Mouse (Mus musculus): Measurements from ENCODE around the gene Slc44a5. TPM values are rescaled to one million over a fixed set of nuclear protein-coding genes. Genes with fewer than 3 reads are reported as not detected.

The Slc44a5 gene
- polyA plus RNA-seq, 1 experiment from 2014 or later: 1.1 TPM

DNA sequence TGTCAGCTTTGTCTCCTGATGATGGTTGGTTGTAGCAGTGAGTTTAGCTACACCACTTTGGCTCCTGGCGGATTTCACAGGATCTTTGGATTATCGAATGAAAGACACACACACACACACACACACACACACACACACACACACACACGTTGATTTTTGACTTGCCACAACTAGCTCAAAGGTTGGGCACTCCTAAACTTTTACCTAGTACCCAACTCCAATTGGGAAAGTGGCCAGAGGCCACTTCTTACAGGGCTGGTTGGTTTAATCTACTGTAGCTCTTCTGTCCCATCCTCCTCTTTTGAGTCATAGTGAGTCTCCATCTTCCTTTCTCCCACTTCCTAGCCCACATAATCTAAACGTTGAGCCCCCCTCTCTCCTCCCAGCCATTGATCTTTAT lies 26.0 kb upstream of the Slc44a5 start:
- Histone ChIP-seq H3K27ac (no peak overlapping the region), H3K36me3 (no peaks in the 10 kb centered on the region), H3K4me1 (peaks cover 15% of the 10 kb centered on the region), H3K27me3 (ENCODE audit: insufficient read depth, poor library complexity, severe bottlenecking) (no peaks in the 10 kb centered on the region), H3K4me3 (no peak overlapping the region), H3K9me3 (no peaks in the 10 kb centered on the region)
- no peak for DNase-seq (ENCODE audit: low spot score)
- WGBS: 72% methylated on average over 4 of the region's 4 CpGs

DNA sequence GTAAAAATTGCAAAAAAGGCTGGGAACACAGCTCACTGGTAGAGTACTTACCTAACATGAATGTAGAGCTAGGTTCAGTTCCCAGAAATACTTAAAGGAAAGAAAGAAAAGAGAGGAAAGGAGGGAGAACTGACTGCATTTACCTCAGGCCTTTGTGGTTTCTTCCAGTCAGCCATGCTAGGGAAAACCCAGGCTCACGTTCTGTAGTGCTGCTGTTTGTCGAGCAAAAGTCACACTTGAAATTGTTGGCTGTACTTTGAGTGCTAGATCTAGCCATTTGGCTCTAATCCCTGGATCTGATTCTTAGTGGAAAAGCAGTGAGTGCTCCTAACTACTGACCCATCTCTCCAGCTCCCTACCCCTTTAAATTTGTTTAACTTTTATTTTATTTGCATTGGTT lies 25.1 kb upstream of the Slc44a5 start:
- H3K27ac ChIP-seq: no peak overlapping the region
- H3K4me1 ChIP-seq: peaks cover 8% of the 10 kb centered on the region
- no peaks in the 10 kb centered on the region for H3K9me3 ChIP-seq
- WGBS: 69% methylated on average over 2 of the region's 2 CpGs
- H3K4me3 ChIP-seq: no peak overlapping the region
- no peak for DNase-seq (ENCODE audit: low spot score)
- no peaks in the 10 kb centered on the region for H3K36me3 ChIP-seq
- H3K27me3 ChIP-seq (ENCODE audit: insufficient read depth, poor library complexity, severe bottlenecking): no peaks in the 10 kb centered on the region

DNA sequence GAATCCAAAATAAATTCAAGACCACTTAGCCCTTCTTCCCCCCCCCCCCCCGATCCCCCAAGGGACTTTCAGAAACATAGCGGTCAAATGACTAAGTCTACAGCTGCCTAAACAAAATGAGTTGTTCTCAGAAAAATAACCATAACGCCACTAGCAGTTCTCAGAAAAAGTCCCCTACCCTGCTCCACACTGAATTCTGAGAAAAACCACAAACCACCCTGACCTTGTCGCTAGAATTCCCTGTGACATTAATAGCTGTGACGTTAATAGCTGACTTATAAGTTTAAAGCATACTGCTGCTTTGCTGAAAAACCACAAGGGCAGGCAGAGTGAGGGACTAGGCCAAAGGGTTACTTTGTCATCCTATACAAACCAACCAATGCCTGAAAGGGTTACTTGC lies 15.3 kb upstream of the Slc44a5 start:
- 86% methylated on average over 5 of the region's 5 CpGs for WGBS
- H3K4me3 ChIP-seq: no peak overlapping the region
- no peaks in the 10 kb centered on the region for H3K4me1 ChIP-seq
- H3K27ac ChIP-seq: no peak overlapping the region
- H3K27me3 ChIP-seq (ENCODE audit: insufficient read depth, poor library complexity, severe bottlenecking): peaks cover 4% of the 10 kb centered on the region; the same call in 1 of the 2 replicates
- no peaks in the 10 kb centered on the region for H3K9me3 ChIP-seq
- no peak for DNase-seq (ENCODE audit: low spot score)
- H3K36me3 ChIP-seq: no peaks in the 10 kb centered on the region

DNA sequence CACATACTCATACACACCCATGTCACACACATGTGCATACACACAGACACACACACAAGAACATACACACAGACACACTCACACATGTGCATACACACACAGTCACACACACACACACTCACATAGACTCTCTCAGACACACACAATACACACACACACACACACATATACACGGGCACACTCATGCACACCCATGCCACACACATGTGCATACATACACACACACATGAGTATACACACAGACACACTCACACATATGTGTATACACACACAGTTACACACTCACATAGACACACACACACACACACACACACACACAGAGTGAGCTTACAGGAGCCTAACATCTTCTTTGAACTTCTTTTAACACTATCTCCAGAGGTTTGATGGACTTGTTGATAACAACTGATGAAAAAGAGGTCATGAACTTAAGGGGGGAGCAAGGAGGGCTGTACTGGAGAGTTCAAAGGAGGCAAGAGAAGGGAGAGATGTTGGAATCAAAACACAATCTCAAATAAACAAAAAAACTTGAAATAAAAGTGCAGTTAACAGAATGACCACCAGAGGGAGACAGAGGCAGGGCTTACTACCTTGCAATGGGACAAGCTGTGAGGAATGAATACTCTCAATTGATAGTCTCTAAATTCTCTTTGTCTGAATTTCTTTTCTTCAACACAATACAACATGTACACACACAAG lies 14.1 kb upstream of the Slc44a5 start:
- no peak for DNase-seq (ENCODE audit: low spot score)
- no peaks in the 10 kb centered on the region for H3K36me3 ChIP-seq
- WGBS: 100% methylated on average over 1 of the region's 1 CpGs
- no peak overlapping the region for H3K4me3 ChIP-seq
- H3K27ac ChIP-seq: no peak overlapping the region
- H3K4me1 ChIP-seq: no peaks in the 10 kb centered on the region
- peaks cover 4% of the 10 kb centered on the region; the same call in 1 of the 2 replicates for H3K27me3 ChIP-seq (ENCODE audit: insufficient read depth, poor library complexity, severe bottlenecking)
- no peaks in the 10 kb centered on the region for H3K9me3 ChIP-seq

DNA sequence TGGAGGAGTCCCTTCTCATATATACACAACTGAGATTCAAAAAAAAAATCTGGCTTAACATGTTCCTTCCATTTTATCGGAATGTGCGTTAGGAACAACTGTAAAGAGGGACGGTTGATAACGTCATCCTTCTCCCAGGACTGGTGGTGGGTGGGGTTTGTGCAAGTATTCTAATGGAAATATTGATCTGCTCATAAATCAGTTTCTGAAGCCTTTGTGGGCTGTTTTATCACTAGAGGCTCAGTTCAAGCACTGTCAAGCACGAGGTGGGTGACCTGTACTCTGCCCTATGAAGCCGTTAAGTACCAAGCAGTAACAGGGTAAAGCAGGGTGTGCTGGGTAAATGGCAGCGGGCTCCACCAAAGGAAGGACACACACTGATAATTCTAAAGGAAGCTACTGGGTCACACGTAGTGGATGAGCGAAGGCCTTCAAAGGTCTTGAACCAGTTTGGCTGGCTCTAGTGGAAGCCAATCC lies 13.5 kb upstream of the Slc44a5 start:
- DNase-seq (ENCODE audit: low spot score): no peak
- Histone ChIP-seq H3K27ac (no peak overlapping the region), H3K4me1 (no peaks in the 10 kb centered on the region), H3K27me3 (ENCODE audit: insufficient read depth, poor library complexity, severe bottlenecking) (no peaks in the 10 kb centered on the region), H3K9me3 (no peaks in the 10 kb centered on the region), H3K4me3 (no peak overlapping the region), H3K36me3 (no peaks in the 10 kb centered on the region)
- 77% methylated on average over 9 of the region's 9 CpGs for WGBS

DNA sequence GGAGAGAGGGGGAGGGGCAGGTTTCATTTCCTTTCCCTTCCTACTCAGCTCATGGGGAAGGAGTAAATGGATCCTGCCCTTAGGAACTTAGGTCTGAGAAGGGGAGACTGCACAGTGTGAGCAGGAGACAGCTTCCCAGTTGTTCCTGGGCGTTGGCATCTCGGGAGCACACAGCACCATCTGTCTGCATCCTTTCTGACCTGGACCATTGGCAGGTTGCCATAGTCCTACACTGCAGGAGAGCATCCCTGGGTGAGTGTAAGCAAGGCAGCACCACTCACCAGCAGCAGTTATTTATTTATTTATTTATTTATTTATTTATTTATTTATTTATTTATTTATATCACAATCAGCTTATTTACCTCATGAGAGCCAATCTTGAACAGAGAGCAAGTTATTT lies 12.4 kb upstream of the Slc44a5 start:
- Histone ChIP-seq H3K4me3 (no peak overlapping the region), H3K9me3 (no peaks in the 10 kb centered on the region), H3K36me3 (no peaks in the 10 kb centered on the region), H3K4me1 (no peaks in the 10 kb centered on the region), H3K27ac (no peak overlapping the region), H3K27me3 (ENCODE audit: insufficient read depth, poor library complexity, severe bottlenecking) (no peaks in the 10 kb centered on the region)
- WGBS: 82% methylated on average over 2 of the region's 2 CpGs
- no peak for DNase-seq (ENCODE audit: low spot score)

DNA sequence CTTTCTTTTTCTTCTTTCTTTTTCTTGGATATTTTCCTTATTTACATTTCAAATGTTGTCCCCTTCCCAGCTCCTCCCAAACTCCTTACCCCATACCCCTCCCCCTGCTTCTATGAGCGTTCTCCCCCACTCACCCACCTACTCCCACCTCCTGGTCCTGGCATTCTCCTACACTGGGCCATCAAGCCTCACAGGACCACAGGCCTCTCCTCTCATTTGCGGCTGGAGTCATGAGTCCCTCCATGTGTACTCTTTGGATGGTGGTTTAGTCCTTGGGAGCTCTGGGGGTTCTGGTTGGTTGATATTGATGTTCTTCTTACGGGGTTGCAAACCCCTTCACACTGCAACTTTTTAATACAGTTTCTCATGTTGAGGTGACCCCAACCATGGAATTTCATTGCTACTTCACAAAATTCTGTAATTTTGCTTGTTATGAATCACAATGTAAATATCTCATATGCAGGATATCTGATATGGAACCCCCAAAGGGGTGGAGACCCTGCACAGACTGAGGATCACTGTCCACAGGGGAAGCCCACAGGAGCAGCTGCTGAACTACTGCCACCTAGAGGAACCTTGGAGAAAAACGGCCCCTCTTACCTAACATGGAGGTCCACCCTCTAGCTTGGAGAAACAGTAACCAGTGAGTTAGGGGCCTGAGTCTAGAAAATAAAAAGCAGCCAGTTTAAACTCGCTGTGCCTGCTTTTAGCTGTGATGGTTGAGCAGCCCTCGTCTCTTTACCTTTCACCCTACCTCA lies 11.4 kb upstream of the Slc44a5 start:
- Histone ChIP-seq H3K4me3 (no peak overlapping the region), H3K27me3 (ENCODE audit: insufficient read depth, poor library complexity, severe bottlenecking) (no peaks in the 10 kb centered on the region), H3K9me3 (no peaks in the 10 kb centered on the region), H3K27ac (no peak overlapping the region), H3K4me1 (no peaks in the 10 kb centered on the region), H3K36me3 (no peaks in the 10 kb centered on the region)
- DNase-seq (ENCODE audit: low spot score): no peak
- 72% methylated on average over 6 of the region's 6 CpGs for WGBS

DNA sequence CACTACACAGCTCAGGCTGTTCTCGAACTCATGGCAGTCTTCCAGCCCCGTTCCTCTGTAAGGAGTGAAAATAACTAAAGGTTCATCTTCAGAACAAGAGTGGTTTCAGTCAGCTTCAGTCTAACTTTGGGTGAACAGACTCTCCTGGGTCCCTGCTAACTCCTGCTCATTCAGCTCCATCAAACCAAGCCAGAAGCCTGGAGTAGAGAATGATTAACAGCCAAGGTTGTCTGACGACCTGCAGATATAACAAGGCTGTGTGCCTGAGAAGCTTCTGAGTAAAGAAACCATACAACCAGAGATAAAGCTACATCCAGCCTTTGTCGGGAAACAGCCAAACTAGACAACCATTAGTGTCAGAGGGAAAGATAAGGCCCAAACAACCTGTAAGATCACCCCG lies 5.8 kb upstream of the Slc44a5 start:
- H3K27ac ChIP-seq: no peak overlapping the region
- H3K36me3 ChIP-seq: no peaks in the 10 kb centered on the region
- no peaks in the 10 kb centered on the region for H3K9me3 ChIP-seq
- DNase-seq (ENCODE audit: low spot score): no peak
- no peaks in the 10 kb centered on the region for H3K4me1 ChIP-seq
- peaks cover 15% of the 10 kb centered on the region for H3K27me3 ChIP-seq (ENCODE audit: insufficient read depth, poor library complexity, severe bottlenecking)
- 67% methylated on average over 5 of the region's 5 CpGs for WGBS
- no peak overlapping the region for H3K4me3 ChIP-seq

DNA sequence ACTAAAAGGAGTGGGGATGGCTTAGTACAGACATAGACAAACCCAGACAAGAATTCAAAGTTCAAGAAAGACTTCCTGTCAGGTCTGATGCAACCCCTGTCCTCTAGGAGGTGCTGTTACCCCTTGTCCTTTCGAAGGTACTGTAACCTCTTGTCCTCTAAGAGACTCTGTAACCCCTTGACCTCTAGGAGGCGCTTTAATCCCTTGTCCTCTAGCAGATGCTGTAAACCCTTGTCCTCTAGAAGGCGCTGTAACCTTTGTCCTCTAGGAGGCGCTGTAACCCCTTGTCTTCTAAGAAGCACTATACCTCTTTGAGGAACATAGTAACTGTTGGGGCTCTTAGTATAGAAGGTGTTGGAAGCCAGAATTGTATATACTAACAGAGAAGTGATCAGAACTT lies 4.7 kb upstream of the Slc44a5 start:
- Histone ChIP-seq H3K9me3 (no peaks in the 10 kb centered on the region), H3K27ac (no peak overlapping the region), H3K4me3 (no peak overlapping the region), H3K4me1 (peaks cover 7% of the 10 kb centered on the region), H3K27me3 (ENCODE audit: insufficient read depth, poor library complexity, severe bottlenecking) (peaks cover 26% of the 10 kb centered on the region), H3K36me3 (no peaks in the 10 kb centered on the region)
- peak; percentile 84 for DNase-seq (ENCODE audit: low spot score)
- 45% methylated on average over 4 of the region's 4 CpGs for WGBS

DNA sequence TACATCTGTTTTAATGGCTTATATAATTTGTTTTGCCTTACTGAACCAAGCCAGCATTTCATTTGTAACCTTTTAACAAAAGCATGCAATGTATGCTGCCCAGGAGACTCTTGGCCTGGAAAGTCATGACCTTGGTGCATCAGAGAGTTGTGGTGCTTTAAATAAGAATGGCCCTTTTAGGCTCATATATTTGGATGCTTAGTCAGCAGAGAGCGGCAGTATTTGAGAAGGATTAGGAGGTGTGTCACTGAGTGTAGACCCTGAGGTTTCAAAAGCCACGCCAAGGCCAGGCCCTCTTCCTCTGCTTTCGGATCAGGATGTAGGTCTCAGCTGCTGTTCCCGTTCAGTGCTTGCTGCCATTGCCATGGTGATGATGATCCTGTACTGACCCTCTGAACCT lies 3.8 kb upstream of the Slc44a5 start:
- DNase-seq (ENCODE audit: low spot score): no peak
- Histone ChIP-seq H3K36me3 (no peaks in the 10 kb centered on the region), H3K27ac (no peak overlapping the region), H3K4me3 (no peak overlapping the region), H3K9me3 (no peaks in the 10 kb centered on the region), H3K27me3 (ENCODE audit: insufficient read depth, poor library complexity, severe bottlenecking) (peaks cover 35% of the 10 kb centered on the region), H3K4me1 (peaks cover 16% of the 10 kb centered on the region)
- whole genome bisulfite sequencing: 89% methylated on average over 4 of the region's 4 CpGs

DNA sequence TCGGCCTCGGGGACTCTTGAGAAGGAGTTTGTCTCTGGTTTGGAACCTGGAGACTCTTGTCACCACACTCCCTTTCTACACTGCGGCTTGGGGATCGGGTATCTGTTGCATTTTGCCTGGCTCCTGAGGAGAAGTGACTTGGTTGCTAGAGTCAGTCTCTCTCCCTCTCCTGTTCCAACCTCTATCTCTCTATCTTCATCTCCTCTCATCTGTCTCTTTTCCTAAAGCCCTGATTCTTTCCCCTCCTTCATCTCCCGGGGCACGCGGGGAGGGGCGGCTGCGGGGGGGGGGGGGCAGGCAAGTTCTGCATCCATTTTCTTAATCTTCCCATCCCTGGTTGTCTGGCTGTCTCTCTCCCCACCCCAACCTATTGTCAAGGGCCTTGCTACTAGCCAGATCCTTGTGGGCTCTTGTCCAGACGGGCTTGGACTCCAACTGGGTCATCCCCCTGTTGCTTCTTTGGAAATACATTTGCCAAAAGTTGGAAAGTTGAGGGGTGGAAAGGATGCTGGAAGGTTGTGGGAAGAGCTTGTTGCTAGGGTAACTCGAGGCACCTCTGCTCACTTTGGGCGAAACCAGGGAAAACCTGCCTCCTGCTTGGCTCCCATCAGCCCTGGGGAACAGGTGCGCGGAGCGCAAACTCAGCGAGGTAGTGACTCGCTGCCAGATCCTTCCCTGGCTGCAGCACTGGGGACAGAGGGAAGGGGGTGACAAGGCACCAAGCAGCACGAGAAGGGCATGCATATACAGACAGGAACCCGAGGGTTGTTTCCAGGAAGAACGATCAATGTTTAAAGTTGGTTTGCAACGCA lies 919 bp downstream of the Slc44a5 start:
- DNase-seq (ENCODE audit: low spot score): no peak
- Histone ChIP-seq H3K27me3 (ENCODE audit: insufficient read depth, poor library complexity, severe bottlenecking) (peaks cover 60% of the 10 kb centered on the region), H3K4me1 (peaks cover 26% of the 10 kb centered on the region), H3K27ac (peak overlapping the region; percentile 76), H3K4me3 (peak overlapping the region; percentile 76), H3K36me3 (no peaks in the 10 kb centered on the region), H3K9me3 (no peaks in the 10 kb centered on the region)
- 8% methylated on average over 21 of the region's 21 CpGs for WGBS

DNA sequence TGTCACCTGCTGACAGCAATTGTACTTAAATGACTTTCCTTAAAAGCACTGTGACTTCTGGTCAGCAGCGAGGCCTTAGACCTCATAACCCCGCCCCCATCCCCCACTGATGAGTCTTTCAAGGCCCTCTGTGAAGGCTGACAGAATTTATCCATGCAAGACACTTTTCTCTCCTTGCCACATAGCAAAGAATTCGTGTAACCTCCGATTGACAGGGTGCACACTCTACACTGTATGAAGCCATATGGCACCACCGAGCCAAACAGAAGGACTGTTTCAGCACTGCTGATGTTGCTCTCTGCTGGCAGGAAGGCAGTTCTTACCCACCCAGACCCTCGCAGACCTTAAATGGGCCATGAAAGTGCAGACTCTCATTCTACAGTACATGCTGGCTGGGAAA lies 1.8 kb downstream of the Slc44a5 start:
- Histone ChIP-seq H3K4me3 (no peak overlapping the region), H3K27me3 (ENCODE audit: insufficient read depth, poor library complexity, severe bottlenecking) (peaks cover 66% of the 10 kb centered on the region), H3K9me3 (no peaks in the 10 kb centered on the region), H3K4me1 (peaks cover 26% of the 10 kb centered on the region), H3K27ac (no peak overlapping the region), H3K36me3 (no peaks in the 10 kb centered on the region)
- DNase-seq (ENCODE audit: low spot score): no peak
- 13% methylated on average over 6 of the region's 6 CpGs for WGBS

DNA sequence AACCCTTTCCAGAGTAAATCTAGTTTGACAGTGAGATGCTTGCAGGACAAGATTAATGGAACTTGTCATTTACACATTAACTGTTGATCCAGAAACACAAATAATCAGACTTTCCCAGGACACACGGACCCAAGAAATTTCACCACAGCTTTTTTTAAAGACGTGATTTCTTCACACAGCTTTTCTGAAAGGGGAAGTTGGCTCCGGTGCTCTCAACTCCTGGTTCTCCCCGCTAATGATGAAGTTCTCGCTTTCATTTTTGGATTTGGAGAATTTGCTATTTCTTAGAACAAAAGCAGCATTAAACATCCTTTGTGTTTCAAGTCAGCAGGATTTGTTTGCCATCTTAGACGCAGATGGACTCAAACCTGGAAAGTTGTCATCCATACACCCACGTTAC lies 2.6 kb downstream of the Slc44a5 start:
- Histone ChIP-seq H3K27me3 (ENCODE audit: insufficient read depth, poor library complexity, severe bottlenecking) (peaks cover 66% of the 10 kb centered on the region), H3K36me3 (no peaks in the 10 kb centered on the region), H3K4me1 (peaks cover 26% of the 10 kb centered on the region), H3K4me3 (no peak overlapping the region), H3K27ac (no peak overlapping the region), H3K9me3 (no peaks in the 10 kb centered on the region)
- WGBS: 72% methylated on average over 7 of the region's 7 CpGs
- no peak for DNase-seq (ENCODE audit: low spot score)
